Mouse (Mus musculus): ENCODE data around the gene Obscn. TPM values are rescaled to one million over a fixed set of nuclear protein-coding genes. Genes with fewer than 3 reads are reported as not detected.

The Obscn gene
- polyA plus RNA-seq, 1 experiment from 2014 or later: 1.0 TPM

DNA sequence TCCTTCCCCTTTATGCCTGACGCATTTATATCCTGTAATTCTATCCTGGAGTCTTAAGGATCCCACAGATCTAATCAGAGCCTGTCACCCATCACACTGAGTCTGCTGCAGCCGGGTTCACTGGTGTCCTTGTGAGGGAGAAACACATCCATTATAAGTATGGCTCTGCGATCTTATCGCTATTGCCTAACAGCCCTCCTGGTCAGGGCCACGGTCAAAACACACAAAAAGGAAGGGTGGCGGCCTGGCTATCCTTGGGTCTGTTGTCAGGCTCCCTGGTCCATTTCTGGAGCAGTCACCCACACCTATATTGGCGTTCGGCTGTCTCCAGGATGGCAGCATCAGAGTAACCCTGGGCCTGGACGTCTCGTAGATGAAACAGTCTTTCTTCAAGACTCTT is 48.6 kb downstream of the Obscn start:
- H3K36me3 ChIP-seq (ENCODE audit: control insufficient read depth, insufficient read depth, low read length): no peaks in the 10 kb centered on the region
- H3K9ac ChIP-seq (ENCODE audit: low read depth, low read length): no peak overlapping the region
- H3K27ac ChIP-seq (ENCODE audit: low read length): no peak overlapping the region
- ATAC-seq: no peak
- H3K27me3 ChIP-seq (replicated peaks; ENCODE audit: control insufficient read depth, insufficient read depth, low read length): no peaks in the 10 kb centered on the region
- no peaks in the 10 kb centered on the region for H3K9me3 ChIP-seq (ENCODE audit: control insufficient read depth, low read length)
- 91% methylated on average over 10 of the region's 10 CpGs for WGBS
- H3K4me1 ChIP-seq (ENCODE audit: control insufficient read depth, insufficient read depth, low read length): no peaks in the 10 kb centered on the region
- H3K4me3 ChIP-seq (ENCODE audit: low read length): no peak overlapping the region
- no peak overlapping the region for H3K4me2 ChIP-seq (ENCODE audit: low read depth, low read length)

DNA sequence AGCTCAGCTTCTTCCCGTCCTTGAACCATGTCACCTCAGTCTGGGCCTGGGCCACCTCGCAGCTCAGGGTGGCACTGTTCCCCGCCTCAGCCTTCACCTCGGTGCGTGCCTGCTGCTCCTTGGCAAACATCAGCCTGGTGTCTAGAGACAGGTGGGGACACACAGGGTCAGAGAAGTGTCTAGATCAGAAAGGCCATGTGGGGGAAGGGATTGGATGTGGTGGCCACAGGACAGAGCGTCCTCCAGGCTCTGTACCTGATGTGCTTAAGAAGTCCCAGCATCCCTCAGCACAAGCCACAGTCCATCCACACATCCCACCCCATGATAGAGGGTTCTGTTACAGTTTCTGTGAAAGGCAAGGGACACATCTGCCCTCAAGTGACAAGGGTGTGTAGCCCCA is 51.0 kb downstream of the Obscn start:
- no peak overlapping the region for H3K9ac ChIP-seq (ENCODE audit: low read depth, low read length)
- no peak for ATAC-seq
- WGBS: 80% methylated on average over 6 of the region's 6 CpGs

DNA sequence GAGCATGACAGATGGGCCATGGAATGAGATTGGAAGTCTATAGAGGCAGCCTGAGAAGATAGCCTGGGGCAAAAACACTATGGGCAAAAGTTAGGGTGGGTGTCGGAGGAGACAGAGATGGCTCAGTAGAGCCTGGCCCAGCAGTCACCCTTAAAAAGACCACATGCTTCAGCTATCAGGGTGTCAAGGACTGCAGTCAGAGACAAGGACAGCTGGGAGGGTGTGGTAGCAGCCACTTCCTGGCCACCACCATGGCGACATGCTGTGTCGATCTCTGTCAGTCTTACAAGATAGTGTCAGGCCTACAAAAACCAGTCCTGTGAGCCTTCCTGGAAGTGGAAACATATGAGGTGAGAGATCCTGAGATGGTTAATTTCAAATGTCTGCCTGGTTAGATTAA is 53.1 kb downstream of the Obscn start:
- no peak overlapping the region for H3K9ac ChIP-seq (ENCODE audit: low read depth, low read length)
- no peaks in the 10 kb centered on the region for H3K4me1 ChIP-seq (ENCODE audit: control insufficient read depth, insufficient read depth, low read length)
- no peak overlapping the region for H3K4me2 ChIP-seq (ENCODE audit: low read depth, low read length)
- no peaks in the 10 kb centered on the region for H3K27me3 ChIP-seq (replicated peaks; ENCODE audit: control insufficient read depth, insufficient read depth, low read length)
- WGBS: 71% methylated on average over 3 of the region's 3 CpGs
- no peaks in the 10 kb centered on the region for H3K9me3 ChIP-seq (ENCODE audit: control insufficient read depth, low read length)
- no peak overlapping the region for H3K4me3 ChIP-seq (ENCODE audit: low read length)
- no peak for ATAC-seq
- no peak overlapping the region for H3K27ac ChIP-seq (ENCODE audit: low read length)
- H3K36me3 ChIP-seq (ENCODE audit: control insufficient read depth, insufficient read depth, low read length): no peaks in the 10 kb centered on the region

More for the DNA sequence above, 51.0 kb downstream of the Obscn start:
- no peak overlapping the region for H3K27ac ChIP-seq (ENCODE audit: low read length)
- H3K4me1 ChIP-seq (ENCODE audit: control insufficient read depth, insufficient read depth, low read length): no peaks in the 10 kb centered on the region
- no peaks in the 10 kb centered on the region for H3K9me3 ChIP-seq (ENCODE audit: control insufficient read depth, low read length)
- H3K4me3 ChIP-seq (ENCODE audit: low read length): no peak overlapping the region
- no peaks in the 10 kb centered on the region for H3K36me3 ChIP-seq (ENCODE audit: control insufficient read depth, insufficient read depth, low read length)
- H3K4me2 ChIP-seq (ENCODE audit: low read depth, low read length): no peak overlapping the region
- no peaks in the 10 kb centered on the region for H3K27me3 ChIP-seq (replicated peaks; ENCODE audit: control insufficient read depth, insufficient read depth, low read length)

DNA sequence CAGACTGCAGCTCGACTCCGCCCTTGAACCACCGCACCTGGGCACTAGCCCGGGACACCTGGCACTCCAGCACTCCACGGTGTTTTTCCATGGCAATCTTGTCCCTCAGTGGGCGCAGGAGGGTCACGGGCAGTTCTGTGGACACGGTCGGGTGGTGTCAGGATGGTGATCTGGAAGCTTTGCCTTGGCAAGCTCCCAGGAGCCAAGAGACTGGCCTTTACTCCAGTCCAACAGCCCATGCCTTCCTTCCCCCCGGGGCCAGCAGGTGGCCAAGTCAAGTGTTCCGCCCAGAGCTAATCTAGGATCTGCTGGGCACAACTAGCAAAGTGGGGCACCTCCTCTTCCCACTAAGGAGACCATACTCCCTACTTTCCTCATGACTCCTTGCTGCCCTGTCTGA is 57.9 kb downstream of the Obscn start:
- Histone ChIP-seq H3K36me3 (ENCODE audit: control insufficient read depth, insufficient read depth, low read length) (no peaks in the 10 kb centered on the region), H3K9me3 (ENCODE audit: control insufficient read depth, low read length) (no peaks in the 10 kb centered on the region), H3K4me2 (ENCODE audit: low read depth, low read length) (no peak overlapping the region), H3K4me1 (ENCODE audit: control insufficient read depth, insufficient read depth, low read length) (no peaks in the 10 kb centered on the region), H3K27me3 (replicated peaks; ENCODE audit: control insufficient read depth, insufficient read depth, low read length) (no peaks in the 10 kb centered on the region), H3K27ac (ENCODE audit: low read length) (no peak overlapping the region), H3K9ac (ENCODE audit: low read depth, low read length) (no peak overlapping the region), H3K4me3 (ENCODE audit: low read length) (no peak overlapping the region)
- ATAC-seq: no peak
- 91% methylated on average over 11 of the region's 11 CpGs for WGBS

DNA sequence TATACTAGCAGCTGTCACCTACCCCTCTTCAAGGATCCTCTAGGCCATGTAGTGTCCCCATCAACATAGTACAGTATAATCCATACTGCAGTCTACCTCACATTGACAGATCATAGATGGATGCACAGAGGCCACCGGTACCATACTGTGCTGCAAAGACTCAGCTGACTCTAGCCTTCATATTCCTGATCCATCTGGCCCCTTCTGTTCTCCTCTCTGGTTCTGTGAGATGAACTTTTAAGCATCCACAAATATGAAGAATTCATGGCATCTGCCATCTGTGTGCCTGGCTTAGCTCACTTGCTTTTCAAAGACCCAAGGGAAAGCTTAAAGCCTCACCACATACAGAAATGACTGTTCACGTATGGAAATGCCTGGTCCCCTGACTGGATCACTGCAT is 65.9 kb downstream of the Obscn start:
- 61% methylated on average over 2 of the region's 2 CpGs for WGBS
- no peak overlapping the region for H3K27ac ChIP-seq (ENCODE audit: low read length)
- H3K36me3 ChIP-seq (ENCODE audit: control insufficient read depth, insufficient read depth, low read length): no peaks in the 10 kb centered on the region
- no peak overlapping the region for H3K4me2 ChIP-seq (ENCODE audit: low read depth, low read length)
- H3K27me3 ChIP-seq (replicated peaks; ENCODE audit: control insufficient read depth, insufficient read depth, low read length): no peaks in the 10 kb centered on the region
- no peak for ATAC-seq
- no peak overlapping the region for H3K4me3 ChIP-seq (ENCODE audit: low read length)
- no peaks in the 10 kb centered on the region for H3K9me3 ChIP-seq (ENCODE audit: control insufficient read depth, low read length)
- no peak overlapping the region for H3K9ac ChIP-seq (ENCODE audit: low read depth, low read length)
- H3K4me1 ChIP-seq (ENCODE audit: control insufficient read depth, insufficient read depth, low read length): no peaks in the 10 kb centered on the region

DNA sequence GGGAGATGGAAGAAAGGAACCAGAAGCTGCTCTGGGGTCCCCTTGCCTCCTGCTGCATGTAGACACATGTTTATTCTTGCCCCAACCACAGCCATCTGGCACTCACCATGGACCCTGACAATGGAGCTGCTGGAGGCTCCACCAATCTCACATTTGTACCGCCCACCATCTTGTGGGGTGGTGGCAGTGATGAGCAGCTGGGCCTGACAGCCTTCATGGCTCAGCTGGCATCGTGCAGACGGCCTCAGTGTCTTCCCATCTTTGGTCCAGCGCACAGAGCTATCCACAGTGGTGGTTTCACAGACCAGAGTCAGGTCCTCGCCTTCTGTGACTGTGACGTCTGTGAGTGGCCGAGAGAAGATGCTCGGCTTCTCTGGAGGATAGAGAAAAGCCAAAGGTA is 67.3 kb downstream of the Obscn start:
- no peaks in the 10 kb centered on the region for H3K27me3 ChIP-seq (replicated peaks; ENCODE audit: control insufficient read depth, insufficient read depth, low read length)
- H3K4me3 ChIP-seq (ENCODE audit: low read length): no peak overlapping the region
- no peaks in the 10 kb centered on the region for H3K4me1 ChIP-seq (ENCODE audit: control insufficient read depth, insufficient read depth, low read length)
- H3K9me3 ChIP-seq (ENCODE audit: control insufficient read depth, low read length): no peaks in the 10 kb centered on the region
- H3K4me2 ChIP-seq (ENCODE audit: low read depth, low read length): no peak overlapping the region
- no peak overlapping the region for H3K9ac ChIP-seq (ENCODE audit: low read depth, low read length)
- ATAC-seq: no peak
- H3K27ac ChIP-seq (ENCODE audit: low read length): no peak overlapping the region
- H3K36me3 ChIP-seq (ENCODE audit: control insufficient read depth, insufficient read depth, low read length): no peaks in the 10 kb centered on the region
- WGBS: 85% methylated on average over 8 of the region's 8 CpGs

DNA sequence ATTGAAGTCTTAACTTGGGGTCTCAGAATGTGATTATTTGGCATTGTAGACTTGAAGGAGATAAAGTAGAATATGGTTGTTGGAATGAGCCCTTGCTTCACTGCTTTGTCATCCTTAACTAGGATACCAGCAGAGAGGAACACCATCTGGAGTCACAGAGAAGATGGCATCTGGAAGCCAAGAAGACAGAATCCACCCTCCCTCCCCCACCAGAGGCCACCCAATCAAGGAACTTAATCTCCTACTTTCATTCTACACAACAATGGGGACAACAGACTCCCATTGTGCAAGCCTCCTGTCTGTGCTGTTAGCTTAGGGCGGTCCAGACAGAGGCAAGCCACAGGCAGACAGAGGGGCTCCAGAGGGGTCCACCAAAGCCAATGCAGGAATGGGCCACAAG is 67.8 kb downstream of the Obscn start:
- Histone ChIP-seq H3K4me3 (ENCODE audit: low read length) (no peak overlapping the region), H3K9ac (ENCODE audit: low read depth, low read length) (no peak overlapping the region), H3K27me3 (replicated peaks; ENCODE audit: control insufficient read depth, insufficient read depth, low read length) (no peaks in the 10 kb centered on the region), H3K27ac (ENCODE audit: low read length) (no peak overlapping the region), H3K9me3 (ENCODE audit: control insufficient read depth, low read length) (no peaks in the 10 kb centered on the region), H3K36me3 (ENCODE audit: control insufficient read depth, insufficient read depth, low read length) (no peaks in the 10 kb centered on the region), H3K4me1 (ENCODE audit: control insufficient read depth, insufficient read depth, low read length) (no peaks in the 10 kb centered on the region), H3K4me2 (ENCODE audit: low read depth, low read length) (no peak overlapping the region)
- WGBS: 74% methylated on average over 1 of the region's 1 CpGs
- no peak for ATAC-seq

DNA sequence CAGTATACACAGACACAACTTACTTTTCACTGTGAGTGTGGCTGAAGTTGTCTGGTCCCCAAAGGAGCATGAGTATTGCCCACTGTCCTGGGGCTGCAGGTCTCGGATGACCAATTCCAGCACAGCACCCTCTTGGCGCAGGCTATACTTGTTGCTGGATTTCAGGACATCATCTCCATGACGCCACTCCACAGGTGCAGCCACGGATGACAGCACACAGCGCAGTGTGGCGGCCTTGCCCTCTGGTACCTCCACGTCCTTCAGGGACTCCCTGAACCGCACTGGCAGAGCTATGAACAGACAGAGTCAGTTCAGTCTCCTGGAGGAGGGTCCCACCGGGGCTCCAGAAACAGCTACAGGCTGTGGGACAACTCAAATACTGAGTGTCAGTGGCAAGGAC is 68.3 kb downstream of the Obscn start:
- no peak overlapping the region for H3K9ac ChIP-seq (ENCODE audit: low read depth, low read length)
- 82% methylated on average over 9 of the region's 9 CpGs for WGBS
- no peak for ATAC-seq
- no peak overlapping the region for H3K4me3 ChIP-seq (ENCODE audit: low read length)
- H3K9me3 ChIP-seq (ENCODE audit: control insufficient read depth, low read length): no peaks in the 10 kb centered on the region
- H3K27ac ChIP-seq (ENCODE audit: low read length): no peak overlapping the region
- no peak overlapping the region for H3K4me2 ChIP-seq (ENCODE audit: low read depth, low read length)
- H3K36me3 ChIP-seq (ENCODE audit: control insufficient read depth, insufficient read depth, low read length): no peaks in the 10 kb centered on the region
- no peaks in the 10 kb centered on the region for H3K4me1 ChIP-seq (ENCODE audit: control insufficient read depth, insufficient read depth, low read length)
- no peaks in the 10 kb centered on the region for H3K27me3 ChIP-seq (replicated peaks; ENCODE audit: control insufficient read depth, insufficient read depth, low read length)

DNA sequence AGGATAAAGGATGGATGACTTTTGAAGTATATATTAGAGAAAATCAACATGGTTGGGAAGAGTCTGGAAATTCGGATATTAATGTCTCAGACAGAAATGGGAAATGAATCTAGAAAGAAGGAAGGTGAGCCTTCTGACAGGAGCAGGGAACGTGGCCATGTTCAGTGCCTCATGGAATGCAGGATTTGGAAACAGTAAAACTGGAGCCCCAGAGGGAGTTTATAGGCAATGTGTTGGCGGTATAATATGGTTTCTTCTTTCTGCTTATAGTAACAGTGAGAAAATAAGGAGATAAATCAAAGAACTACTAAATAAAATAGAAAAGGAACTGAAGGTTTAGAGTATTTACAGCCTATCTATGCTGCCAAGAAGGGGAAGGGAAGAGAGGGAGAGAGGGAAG is 78.2 kb downstream of the Obscn start:
- Histone ChIP-seq H3K9ac (ENCODE audit: low read depth, low read length) (no peak overlapping the region), H3K27me3 (replicated peaks; ENCODE audit: control insufficient read depth, insufficient read depth, low read length) (no peaks in the 10 kb centered on the region), H3K4me3 (ENCODE audit: low read length) (no peak overlapping the region), H3K4me1 (ENCODE audit: control insufficient read depth, insufficient read depth, low read length) (no peaks in the 10 kb centered on the region), H3K4me2 (ENCODE audit: low read depth, low read length) (no peak overlapping the region), H3K36me3 (ENCODE audit: control insufficient read depth, insufficient read depth, low read length) (no peaks in the 10 kb centered on the region), H3K27ac (ENCODE audit: low read length) (no peak overlapping the region), H3K9me3 (ENCODE audit: control insufficient read depth, low read length) (no peaks in the 10 kb centered on the region)
- WGBS: 44% methylated on average over 3 of the region's 3 CpGs
- no peak for ATAC-seq

DNA sequence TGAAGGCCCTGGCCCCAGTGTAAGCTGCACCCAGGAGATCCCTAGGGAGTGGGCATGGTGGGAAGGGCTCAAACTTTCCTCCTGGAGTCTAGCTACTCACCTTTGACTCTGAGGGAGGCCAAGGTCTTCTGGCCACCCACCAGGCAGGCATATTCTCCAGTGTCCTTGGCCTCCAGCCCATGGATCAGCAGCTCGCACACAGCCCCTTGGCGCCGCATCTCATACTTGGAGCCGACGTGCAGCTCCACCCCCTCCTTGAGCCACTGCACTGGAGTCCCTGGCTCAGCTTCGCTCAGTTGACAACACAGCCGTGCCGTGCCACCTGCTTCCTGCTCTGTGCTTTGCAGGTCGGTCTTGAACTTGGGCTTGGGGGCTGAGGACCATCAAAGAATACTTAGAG is 85.2 kb downstream of the Obscn start:
- Histone ChIP-seq H3K27me3 (replicated peaks; ENCODE audit: control insufficient read depth, insufficient read depth, low read length) (no peaks in the 10 kb centered on the region; the same call in 1 of the 2 replicates), H3K9ac (ENCODE audit: low read depth, low read length) (no peak overlapping the region), H3K4me2 (ENCODE audit: low read depth, low read length) (no peak overlapping the region), H3K9me3 (ENCODE audit: control insufficient read depth, low read length) (no peaks in the 10 kb centered on the region), H3K4me3 (ENCODE audit: low read length) (no peak overlapping the region), H3K36me3 (ENCODE audit: control insufficient read depth, insufficient read depth, low read length) (no peaks in the 10 kb centered on the region), H3K27ac (ENCODE audit: low read length) (no peak overlapping the region), H3K4me1 (ENCODE audit: control insufficient read depth, insufficient read depth, low read length) (no peaks in the 10 kb centered on the region)
- WGBS: 77% methylated on average over 9 of the region's 9 CpGs
- ATAC-seq: no peak
